ENCODE assay signal across 28 mouse cellular contexts in the genomic region with DNA sequence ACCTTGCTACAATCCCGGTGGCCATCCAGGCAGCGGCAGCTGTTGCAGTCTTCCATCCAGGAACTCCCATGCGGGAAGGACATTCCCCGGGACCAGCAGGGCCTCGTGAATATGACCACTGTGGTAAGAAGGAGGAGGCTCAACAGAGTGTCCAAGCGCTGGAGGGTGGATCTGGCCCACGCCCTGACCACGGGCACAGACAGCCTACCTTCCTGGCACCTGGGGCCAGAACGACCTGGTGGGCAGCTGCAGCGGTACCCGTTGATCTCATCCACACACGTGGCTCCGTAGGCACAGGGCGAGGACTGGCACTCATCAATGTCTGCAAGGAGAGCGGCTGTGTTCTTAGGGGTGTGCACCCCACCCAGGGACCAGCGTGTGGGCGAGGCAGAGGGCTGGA. TPM values are rescaled to one million over a fixed set of nuclear protein-coding genes. Genes with fewer than 3 reads are reported as not detected.
"Had no signal": no experiment of that assay in that cellular context is flagged by ENCODE, and none has a peak within 500 bp of the region (broad histone marks: within the 10 kb centered on the region; RNA-seq: fewer than 3 reads in every experiment).

No protein-coding gene starts in this region.

- DNase-seq: cerebellum, adult 8-10 months; cerebellum, adult 9-10 months; cerebellum, adult 9-11 months; cerebellum, postnatal 10 days; cerebellum, postnatal 14 days; cerebellum, postnatal 25 days; cerebellum, postnatal 36 days; embryo, embryonic 11 days; forebrain, postnatal 0 days; gastrocnemius, adult 2 months; gastrocnemius, postnatal 10 days; gastrocnemius, postnatal 14 days; gastrocnemius, postnatal 25 days; gastrocnemius, postnatal 36 days; heart, adult 18-20 months; heart, adult 2 months had no signal

- H3K4me3 ChIP-seq: embryonic facial prominence, embryonic 10.5 days; embryonic facial prominence, embryonic 12.5 days; embryonic facial prominence, embryonic 13.5 days; embryonic facial prominence, embryonic 15.5 days; erythroblast, embryonic 14.5 days; forebrain, embryonic 10.5 days; forebrain, embryonic 12.5 days; forebrain, embryonic 13.5 days; forebrain, embryonic 15.5 days; gastrocnemius, adult 2 months; heart, adult 2 months had no signal

- H3K27me3 ChIP-seq: embryonic facial prominence, embryonic 12.5 days; embryonic facial prominence, embryonic 13.5 days; embryonic facial prominence, embryonic 15.5 days; forebrain, embryonic 12.5 days; forebrain, embryonic 13.5 days; forebrain, embryonic 15.5 days had no signal

- H3K4me1 ChIP-seq: embryonic facial prominence, embryonic 12.5 days; embryonic facial prominence, embryonic 13.5 days; embryonic facial prominence, embryonic 15.5 days; forebrain, embryonic 12.5 days; forebrain, embryonic 15.5 days had no signal

- H3K27ac ChIP-seq: embryonic facial prominence, embryonic 10.5 days; embryonic facial prominence, embryonic 12.5 days; embryonic facial prominence, embryonic 13.5 days; embryonic facial prominence, embryonic 15.5 days; forebrain, embryonic 10.5 days; forebrain, embryonic 12.5 days; forebrain, embryonic 13.5 days; forebrain, embryonic 15.5 days; gastrocnemius, adult 2 months; heart, adult 2 months had no signal

- H3K9me3 ChIP-seq: embryonic facial prominence, embryonic 10.5 days; embryonic facial prominence, embryonic 12.5 days; embryonic facial prominence, embryonic 13.5 days; embryonic facial prominence, embryonic 15.5 days; forebrain, embryonic 10.5 days; forebrain, embryonic 12.5 days; forebrain, embryonic 13.5 days; forebrain, embryonic 15.5 days had no signal

RNA-seq across cellular contexts. Expression of a gene that starts 17.9 kb away (rescaled TPM):
- polyA plus RNA-seq: erythroblast, embryonic 14.5 days had no signal

RNA-seq across cellular contexts. Expression of a gene that starts 43.7 kb away (rescaled TPM):
- polyA plus RNA-seq: embryonic facial prominence, embryonic 13.5 days; forebrain, embryonic 11.5 days; forebrain, embryonic 12.5 days; forebrain, embryonic 13.5 days; forebrain, embryonic 14.5 days; forebrain, embryonic 15.5 days; forebrain, embryonic 16.5 days; forebrain, postnatal 0 days had no signal
